Mouse (Mus musculus) kidney, adult 2 months (tissue): Measurements from ENCODE around the gene Tmem178b.

Experiments
- CTCF ChIP-seq: fragments of 200-500 bp; conservative IDR thresholded peaks from 2 replicates; pipeline ENCODE4 v1.5.1; 2011; ENCODE audit warnings: low read depth, mild to moderate bottlenecking, control low read depth, low read length, moderate library complexity, mixed read lengths; ENCODE audit not compliant: insufficient read depth, insufficient read length
- POLR2A ChIP-seq: fragments of 200-500 bp; IDR thresholded peaks from one replicate; pipeline ENCODE4 v1.6.1; 2011; ENCODE audit warnings: low read depth, low read length, control low read depth

DNA sequence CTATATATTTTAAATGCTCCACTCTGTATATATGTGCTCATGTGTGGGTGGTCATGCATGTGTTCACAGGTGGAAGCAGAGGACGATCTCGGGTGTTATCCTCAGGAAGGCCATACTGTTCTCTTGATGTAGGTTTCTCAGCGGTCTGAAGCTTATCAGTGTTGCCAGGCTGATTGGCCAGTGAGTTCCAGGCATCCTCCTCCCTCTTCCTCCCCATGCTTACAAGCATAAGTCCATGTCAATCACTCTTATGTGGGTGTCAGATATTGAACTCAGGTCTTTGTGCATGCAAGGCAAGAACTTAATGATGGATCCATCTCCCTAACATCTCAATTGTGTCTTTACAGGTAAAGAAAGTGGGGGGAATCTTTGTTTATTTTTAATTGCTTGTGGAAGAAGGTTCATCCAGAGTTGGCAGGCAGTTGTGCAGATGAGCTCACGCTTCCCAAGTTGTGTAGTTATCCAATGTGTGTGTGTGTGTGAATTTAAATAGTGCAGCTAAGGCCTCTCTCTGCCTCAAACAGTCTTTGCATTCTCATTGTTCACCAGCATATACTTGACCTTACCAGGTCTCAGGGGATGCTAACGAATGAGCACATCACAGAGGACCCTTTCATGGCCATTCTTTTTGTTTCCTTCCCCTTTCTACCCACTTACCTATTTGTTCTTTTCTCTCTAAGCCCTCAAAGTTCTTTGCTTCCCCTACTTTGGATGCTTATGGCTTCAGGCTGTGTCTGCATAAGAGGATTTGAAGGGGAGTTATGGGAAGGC lies 72.8 kb downstream of the Tmem178b start:
- TF ChIP-seq CTCF (no peak), POLR2A (no peak)
